Mouse (Mus musculus) lung, embryonic 16.5 days (tissue): ENCODE measurements at regions not wholly inside any gene's neighbourhood (a gene's known extent, or its start where the extent isn't known, plus 50 kb on each side); places are given as distances from the start of the nearest gene placed in this dataset.

Experiments used
- ATAC-seq: fragments of 200-750 bp; cut with Nextera tagmentation; 2 replicates; pipeline ENCODE4 v1.8.0; 2017; ENCODE audit warnings: low read depth, mild to moderate bottlenecking, moderate library complexity
- H3K27ac ChIP-seq: fragments of 300-500 bp; sonication (generic); 2 replicates; pipeline ENCODE4 v1.5.1; 2014; ENCODE audit warnings: mild to moderate bottlenecking, control low read depth, low read length
- H3K27me3 ChIP-seq: fragments of 300-500 bp; sonication (generic); 2 replicates; pipeline ENCODE4 v1.6.1; 2014; ENCODE audit warnings: low read depth, low read length, mixed read lengths; ENCODE audit not compliant: control insufficient read depth, insufficient read depth
- H3K36me3 ChIP-seq: fragments of 300-500 bp; sonication (generic); 2 replicates; pipeline ENCODE4 v1.6.1; 2014; ENCODE audit warnings: low read length; ENCODE audit not compliant: control insufficient read depth, insufficient read depth
- H3K4me1 ChIP-seq: fragments of 300-500 bp; sonication (generic); replicated peaks from 2 replicates; pipeline ENCODE4 v1.6.1; 2014; ENCODE audit warnings: low read length, mixed read lengths; ENCODE audit not compliant: control insufficient read depth, insufficient read depth
- H3K4me2 ChIP-seq: fragments of 300-500 bp; sonication (generic); 2 replicates; pipeline ENCODE4 v1.6.1; 2014; ENCODE audit warnings: low read depth, low read length, control low read depth
- H3K4me3 ChIP-seq: fragments of 300-500 bp; sonication (generic); 2 replicates; pipeline ENCODE4 v1.5.1; 2014; ENCODE audit warnings: mild to moderate bottlenecking, low read length, control low read depth
- H3K9ac ChIP-seq: fragments of 300-500 bp; sonication (generic); 2 replicates; pipeline ENCODE4 v1.6.1; 2014; ENCODE audit warnings: low read length, control low read depth
- H3K9me3 ChIP-seq: fragments of 300-500 bp; sonication (generic); 2 replicates; pipeline ENCODE4 v1.6.1; 2016; ENCODE audit warnings: low read length; ENCODE audit not compliant: control insufficient read depth
- WGBS: fragments of 180-500 bp; shearing (Covaris S2); extraction: QIAGEN DNeasy Blood & Tissue Kit; methylation state at CpG from one replicate; pipeline ENCODE4 v1.1.7; 2014; 5-methylcytosine and 5-hydroxymethylcytosine counted together

- WGBS = 63% methylated on average over 11 of the region's 11 CpGs
- Histone ChIP-seq H3K4me3 (no peak overlapping the region), H3K27ac (peak overlapping the region; percentile 73), H3K9ac (no peak overlapping the region), H3K4me1 (peaks cover 2% of the 10 kb centered on the region; the same call in 1 of the 2 replicates), H3K9me3 (no peaks in the 10 kb centered on the region), H3K4me2 (no peak overlapping the region), H3K27me3 (no peaks in the 10 kb centered on the region), H3K36me3 (no peaks in the 10 kb centered on the region)
- 0 out of 2 replicates have a peak, but pooled peaks have one; percentile 7 for ATAC-seq
These were observed 105.5 kb upstream of the Pabpc6 start for GRCm38 (mm10) chr17:9774740-9775629.

GRCm38 (mm10) chr17:9773744-9774143 is 104.2 kb upstream of the Pabpc6 start:
- peaks cover 2% of the 10 kb centered on the region; the same call in 1 of the 2 replicates for H3K4me1 ChIP-seq
- H3K27ac ChIP-seq = peak overlapping the region; percentile 30; the same call in 1 of the 2 replicates
- WGBS = 54% methylated on average over 2 of the region's 2 CpGs
- H3K36me3 ChIP-seq = no peaks in the 10 kb centered on the region
- no peak overlapping the region for H3K4me2 ChIP-seq
- H3K9ac ChIP-seq = no peak overlapping the region
- H3K27me3 ChIP-seq = no peaks in the 10 kb centered on the region
- no peak for ATAC-seq
- no peak overlapping the region for H3K4me3 ChIP-seq
- no peaks in the 10 kb centered on the region for H3K9me3 ChIP-seq

- H3K4me2 ChIP-seq = no peak overlapping the region
- no peaks in the 10 kb centered on the region for H3K36me3 ChIP-seq
- H3K9ac ChIP-seq = no peak overlapping the region
- no peak overlapping the region for H3K4me3 ChIP-seq
- peak overlapping the region; percentile 81 for H3K27ac ChIP-seq
- H3K27me3 ChIP-seq = no peaks in the 10 kb centered on the region
- H3K9me3 ChIP-seq = no peaks in the 10 kb centered on the region
- peaks cover 9% of the 10 kb centered on the region for H3K4me1 ChIP-seq
- ATAC-seq = 0 out of 2 replicates have a peak, but pooled peaks have one; percentile 41
These were observed 98.8 kb upstream of the Pabpc6 start for GRCm38 (mm10) chr17:9768275-9768674.

GRCm38 (mm10) chr17:9765680-9766250 is 96.2 kb upstream of the Pabpc6 start:
- Histone ChIP-seq H3K27me3 (no peaks in the 10 kb centered on the region), H3K4me2 (no peak overlapping the region), H3K9ac (no peak overlapping the region), H3K9me3 (no peaks in the 10 kb centered on the region), H3K36me3 (no peaks in the 10 kb centered on the region), H3K4me1 (peaks cover 9% of the 10 kb centered on the region), H3K4me3 (no peak overlapping the region), H3K27ac (no peak overlapping the region)
- 76% methylated on average over 5 of the region's 5 CpGs for WGBS
- ATAC-seq = no peak

GRCm38 (mm10) chr17:9764701-9765359 is 95.3 kb upstream of the Pabpc6 start:
- peak overlapping the region; percentile 64 for H3K9ac ChIP-seq
- peak; percentile 83 for ATAC-seq
- 1% methylated on average over 22 of the region's 22 CpGs for WGBS

GRCm38 (mm10) chr17:9764041-9764606 is 94.6 kb upstream of the Pabpc6 start:
- H3K4me1 ChIP-seq = peaks cover 11% of the 10 kb centered on the region
- peak overlapping the region; percentile 64 for H3K4me2 ChIP-seq
- WGBS = 17% methylated on average over 9 of the region's 9 CpGs
- no peak overlapping the region; the same call in 1 of the 2 replicates for H3K27ac ChIP-seq
- no peaks in the 10 kb centered on the region for H3K9me3 ChIP-seq
- H3K9ac ChIP-seq = peak overlapping the region; percentile 54
- H3K36me3 ChIP-seq = no peaks in the 10 kb centered on the region
- no peaks in the 10 kb centered on the region for H3K27me3 ChIP-seq
- no peak for ATAC-seq
- H3K4me3 ChIP-seq = peak overlapping the region; percentile 26

More at GRCm38 (mm10) chr17:9764701-9765359, 95.3 kb upstream of the Pabpc6 start:
- H3K4me3 ChIP-seq = peak overlapping the region; percentile 48
- peak overlapping the region; percentile 64 for H3K4me2 ChIP-seq
- no peaks in the 10 kb centered on the region for H3K36me3 ChIP-seq
- no peaks in the 10 kb centered on the region for H3K9me3 ChIP-seq
- peak overlapping the region; percentile 88 for H3K27ac ChIP-seq
- H3K4me1 ChIP-seq = peaks cover 11% of the 10 kb centered on the region
- H3K27me3 ChIP-seq = no peaks in the 10 kb centered on the region

- no peak overlapping the region for H3K4me3 ChIP-seq
- no peak overlapping the region for H3K27ac ChIP-seq
- H3K4me2 ChIP-seq = no peak overlapping the region
- ATAC-seq = no peak
- H3K9ac ChIP-seq = no peak overlapping the region
- no peaks in the 10 kb centered on the region for H3K27me3 ChIP-seq
- H3K9me3 ChIP-seq = no peaks in the 10 kb centered on the region
- H3K36me3 ChIP-seq = no peaks in the 10 kb centered on the region
- peaks cover 11% of the 10 kb centered on the region for H3K4me1 ChIP-seq
- 50% methylated on average over 9 of the region's 9 CpGs for WGBS
These were observed 93.6 kb upstream of the Pabpc6 start for GRCm38 (mm10) chr17:9763110-9763509.

- H3K36me3 ChIP-seq = no peaks in the 10 kb centered on the region
- H3K9me3 ChIP-seq = no peaks in the 10 kb centered on the region
- H3K4me3 ChIP-seq = no peak overlapping the region
- H3K27me3 ChIP-seq = no peaks in the 10 kb centered on the region
- peaks cover 11% of the 10 kb centered on the region for H3K4me1 ChIP-seq
- H3K9ac ChIP-seq = no peak overlapping the region
- 71% methylated on average over 7 of the region's 7 CpGs for WGBS
- no peak for ATAC-seq
- no peak overlapping the region for H3K27ac ChIP-seq
- no peak overlapping the region for H3K4me2 ChIP-seq
These were observed 92.9 kb upstream of the Pabpc6 start for GRCm38 (mm10) chr17:9762436-9762835.

- no peak overlapping the region for H3K4me2 ChIP-seq
- no peaks in the 10 kb centered on the region for H3K36me3 ChIP-seq
- no peak for ATAC-seq
- no peak overlapping the region for H3K9ac ChIP-seq
- no peak overlapping the region for H3K4me3 ChIP-seq
- peaks cover 8% of the 10 kb centered on the region for H3K4me1 ChIP-seq
- 61% methylated on average over 2 of the region's 2 CpGs for WGBS
- H3K9me3 ChIP-seq = no peaks in the 10 kb centered on the region
- no peaks in the 10 kb centered on the region for H3K27me3 ChIP-seq
- H3K27ac ChIP-seq = no peak overlapping the region
These were observed 91.2 kb upstream of the Pabpc6 start for GRCm38 (mm10) chr17:9760706-9761059.
